Mouse (Mus musculus) limb, embryonic 14.5 days (tissue): ENCODE measurements at regions not wholly inside any gene's neighbourhood (a gene's known extent, or its start where the extent isn't known, plus 50 kb on each side); places are given as distances from the start of the nearest gene placed in this dataset.
"Not testable (repeated sequence)": the region's sequence is repeated elsewhere in the genome, so short reads cannot be mapped to it uniquely, and the experiment has no call there.

Experiments used
- ATAC-seq: fragments of 200-750 bp; cut with Nextera tagmentation; 2 replicates; pipeline ENCODE4 v1.8.0; 2017; ENCODE audit warnings: low read depth, moderate number of reproducible peaks, moderate TSS enrichment; ENCODE audit not compliant: low FRiP score
- DNase-seq: peaks from one replicate; pipeline ENCODE4 v3.0.0-alpha.2; 2015; ENCODE audit warnings: low spot score
- H3K27ac ChIP-seq: fragments of 300-500 bp; sonication (generic); replicated peaks from 2 replicates; pipeline ENCODE4 v1.5.1; 2014; ENCODE audit warnings: low read depth, mild to moderate bottlenecking, low read length, moderate library complexity, mixed read lengths
- H3K27me3 ChIP-seq: fragments of 300-500 bp; sonication (generic); 2 replicates; pipeline ENCODE4 v1.6.1; 2014; ENCODE audit warnings: low read length, mixed read lengths; ENCODE audit not compliant: control insufficient read depth, insufficient read depth
- H3K36me3 ChIP-seq: fragments of 300-500 bp; sonication (generic); 2 replicates; pipeline ENCODE4 v1.6.1; 2014; ENCODE audit warnings: mild to moderate bottlenecking, low read length, moderate library complexity, mixed read lengths; ENCODE audit not compliant: control insufficient read depth, insufficient read depth
- H3K4me1 ChIP-seq: fragments of 300-500 bp; sonication (generic); 2 replicates; pipeline ENCODE4 v1.6.1; 2014; ENCODE audit warnings: antibody characterized with exemption, low read length, mixed read lengths; ENCODE audit not compliant: control insufficient read depth, insufficient read depth
- H3K4me2 ChIP-seq: fragments of 300-500 bp; sonication (generic); replicated peaks from 2 replicates; pipeline ENCODE4 v1.6.1; 2014; ENCODE audit warnings: low read depth, mild to moderate bottlenecking, low read length, moderate library complexity; ENCODE audit not compliant: severe bottlenecking
- H3K4me3 ChIP-seq: fragments of 300-500 bp; sonication (generic); replicated peaks from 2 replicates; pipeline ENCODE4 v1.5.1; 2014; ENCODE audit warnings: low read length
- H3K9ac ChIP-seq: fragments of 300-500 bp; sonication (generic); 2 replicates; pipeline ENCODE4 v1.6.1; 2014; ENCODE audit warnings: mild to moderate bottlenecking, low read depth, low read length, moderate library complexity; ENCODE audit not compliant: severe bottlenecking
- H3K9me3 ChIP-seq: fragments of 300-500 bp; sonication (generic); 2 replicates; pipeline ENCODE4 v1.6.1; 2016; ENCODE audit warnings: low read length; ENCODE audit not compliant: control insufficient read depth
- POLR2A ChIP-seq: fragments of 200-500 bp; IDR thresholded peaks from 2 replicates; pipeline ENCODE4 v1.8.0; 2012; ENCODE audit warnings: inconsistent platforms, mild to moderate bottlenecking, moderate library complexity, borderline replicate concordance; ENCODE audit not compliant: insufficient read depth, insufficient read length; ENCODE audit errors: extremely low read depth
- WGBS: fragments of 180-500 bp; shearing (Covaris S2); extraction: QIAGEN DNeasy Blood & Tissue Kit; methylation state at CpG from one replicate; pipeline ENCODE4 v1.1.7; 2014; 5-methylcytosine and 5-hydroxymethylcytosine counted together

DNA sequence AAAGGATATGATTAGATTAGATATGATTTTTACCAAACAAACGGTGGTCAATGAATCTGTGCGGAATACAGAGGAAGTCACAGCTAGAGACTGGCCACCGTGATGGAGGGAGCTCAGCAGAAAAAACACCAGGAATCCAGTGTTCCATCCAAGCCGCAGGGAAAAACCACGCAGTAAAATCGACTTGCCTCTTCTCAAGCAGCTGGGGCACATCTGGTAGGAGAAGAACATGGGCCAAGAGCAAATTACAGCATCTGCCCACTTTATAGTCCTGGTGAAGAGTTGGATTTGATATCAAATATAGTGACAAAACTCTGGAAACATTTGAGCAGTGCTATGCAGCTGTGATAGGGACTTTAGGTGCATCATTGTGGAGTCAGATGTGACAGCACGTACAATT lies 874.1 kb downstream of the Robo2 start:
- H3K4me1 ChIP-seq, result no peaks in the 10 kb centered on the region
- TF ChIP-seq POLR2A, result no peak
- DNase-seq, result peak; percentile 55
- H3K36me3 ChIP-seq, result no peaks in the 10 kb centered on the region
- 67% methylated on average over 7 of the region's 7 CpGs for WGBS
- no peak for ATAC-seq
- H3K9me3 ChIP-seq, result no peaks in the 10 kb centered on the region
- no peak overlapping the region for H3K27ac ChIP-seq
- no peak overlapping the region for H3K4me3 ChIP-seq
- H3K9ac ChIP-seq, result no peak overlapping the region
- no peak overlapping the region for H3K4me2 ChIP-seq
- H3K27me3 ChIP-seq, result no peaks in the 10 kb centered on the region

DNA sequence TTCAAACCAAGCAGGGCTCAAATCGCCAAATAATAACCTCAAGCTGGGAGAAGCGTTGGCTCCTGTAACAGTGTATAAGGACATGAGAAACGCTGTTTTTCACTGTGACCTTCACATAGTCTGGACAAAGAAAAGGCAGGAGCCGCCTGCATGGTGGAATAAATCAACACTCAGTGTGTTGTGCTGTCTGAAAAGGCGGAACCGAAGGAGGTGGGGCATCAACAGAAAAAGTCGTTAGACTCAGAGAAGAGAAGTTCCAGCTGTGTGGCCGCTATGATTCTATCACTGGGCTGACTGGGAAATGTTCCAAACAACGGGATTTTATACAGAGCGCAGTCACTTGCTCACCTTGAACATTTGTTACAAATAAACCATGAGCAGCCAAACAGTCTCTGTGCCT lies 881.4 kb downstream of the Robo2 start:
- H3K36me3 ChIP-seq, result no peaks in the 10 kb centered on the region
- no peak overlapping the region for H3K27ac ChIP-seq
- H3K9ac ChIP-seq, result no peak overlapping the region
- H3K27me3 ChIP-seq, result no peaks in the 10 kb centered on the region
- WGBS, result 27% methylated on average over 10 of the region's 10 CpGs
- H3K4me2 ChIP-seq, result peak overlapping the region; percentile 28
- no peak overlapping the region for H3K4me3 ChIP-seq
- H3K4me1 ChIP-seq, result peaks cover 5% of the 10 kb centered on the region; the same call in 1 of the 2 replicates
- ATAC-seq (peak; percentile 50; the same call in 1 of the 2 replicates), DNase-seq (peak; percentile 57)
- no peak for TF ChIP-seq POLR2A
- H3K9me3 ChIP-seq, result no peaks in the 10 kb centered on the region

DNA sequence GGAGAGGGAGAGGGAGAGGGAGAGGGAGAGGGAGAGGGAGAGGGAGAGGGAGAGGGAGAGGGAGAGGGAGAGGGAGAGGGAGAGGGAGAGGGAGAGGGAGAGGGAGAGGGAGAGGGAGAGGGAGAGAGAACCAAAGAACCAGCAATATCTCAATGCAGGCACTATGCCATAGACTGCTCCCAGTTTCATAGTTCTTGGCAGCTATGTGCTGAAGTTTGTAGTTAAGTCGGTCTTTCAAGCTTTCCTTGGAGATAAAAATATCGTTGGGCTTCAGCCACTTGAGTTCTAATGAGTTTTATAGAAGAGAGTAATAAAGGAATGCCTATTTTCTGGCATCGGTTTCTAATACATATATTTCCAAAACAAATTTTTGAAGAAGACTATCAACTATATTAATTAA lies 888.7 kb downstream of the Robo2 start:
- not testable (repeated sequence) for H3K27ac ChIP-seq, H3K9ac ChIP-seq, H3K4me1 ChIP-seq, H3K27me3 ChIP-seq, ATAC-seq, H3K4me2 ChIP-seq, H3K36me3 ChIP-seq, H3K4me3 ChIP-seq, H3K9me3 ChIP-seq
- peak; percentile 61 for DNase-seq
- WGBS, result 63% methylated on average over 3 of the region's 3 CpGs

- H3K4me3 ChIP-seq, result no peak overlapping the region
- H3K4me1 ChIP-seq, result no peaks in the 10 kb centered on the region
- H3K27me3 ChIP-seq, result no peaks in the 10 kb centered on the region
- no peak for DNase-seq
- H3K36me3 ChIP-seq, result no peaks in the 10 kb centered on the region
- ATAC-seq, result no peak
- no peak for TF ChIP-seq POLR2A
- H3K9ac ChIP-seq, result no peak overlapping the region
- H3K9me3 ChIP-seq, result no peaks in the 10 kb centered on the region
- H3K27ac ChIP-seq, result no peak overlapping the region
- H3K4me2 ChIP-seq, result no peak overlapping the region
Observed at GRCm38 (mm10) chr16:73504759-73505158, 906.9 kb downstream of the Robo2 start.

- Histone ChIP-seq H3K4me2 (no peak overlapping the region), H3K4me1 (no peaks in the 10 kb centered on the region), H3K27ac (no peak overlapping the region), H3K27me3 (no peaks in the 10 kb centered on the region), H3K4me3 (no peak overlapping the region), H3K9me3 (no peaks in the 10 kb centered on the region), H3K36me3 (no peaks in the 10 kb centered on the region), H3K9ac (no peak overlapping the region)
- DNase-seq, result no peak
- 86% methylated on average over 1 of the region's 1 CpGs for WGBS
- ATAC-seq, result no peak
- TF ChIP-seq POLR2A, result no peak
Observed at GRCm38 (mm10) chr16:73498636-73499208, 912.9 kb downstream of the Robo2 start.

DNA sequence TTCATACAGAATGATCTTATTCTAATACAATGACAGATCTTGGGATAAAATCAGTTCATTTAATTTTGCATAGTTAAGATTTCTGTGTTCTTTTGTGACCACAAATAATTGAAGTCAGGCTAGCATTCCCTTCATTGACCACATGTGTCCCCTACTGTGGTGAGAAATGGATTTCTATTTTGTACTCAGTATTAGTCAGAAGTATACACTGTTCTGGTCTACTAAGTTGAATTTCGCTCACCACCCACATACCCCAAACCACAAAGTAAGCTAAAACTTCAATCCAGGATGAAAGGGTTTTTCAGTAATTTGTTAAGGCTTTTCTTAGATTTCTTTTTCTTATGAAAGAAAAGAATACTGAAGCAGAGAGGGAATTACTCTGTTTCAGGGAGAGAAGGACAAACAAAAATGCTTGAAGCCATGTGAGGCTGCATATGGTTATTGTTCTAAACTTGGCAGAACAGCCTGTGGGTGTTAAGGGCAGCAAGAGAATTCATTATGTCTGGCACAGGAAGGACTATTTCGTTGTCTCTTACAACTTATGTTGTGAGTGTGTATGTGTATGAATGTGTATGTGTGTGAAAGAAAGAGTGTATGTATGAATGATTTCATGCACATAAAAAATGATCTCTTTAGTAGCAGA lies 928.3 kb downstream of the Robo2 start:
- Histone ChIP-seq H3K4me2 (no peak overlapping the region), H3K27me3 (no peaks in the 10 kb centered on the region), H3K4me3 (no peak overlapping the region), H3K9ac (no peak overlapping the region), H3K36me3 (no peaks in the 10 kb centered on the region), H3K27ac (no peak overlapping the region), H3K4me1 (no peaks in the 10 kb centered on the region), H3K9me3 (no peaks in the 10 kb centered on the region)
- no peak for TF ChIP-seq POLR2A
- ATAC-seq (no peak), DNase-seq (no peak)
- WGBS, result 82% methylated on average over 2 of the region's 2 CpGs
